Mouse (Mus musculus): ENCODE data around the gene Man1c1.

- TF ChIP-seq EP300 (optimal IDR thresholded peaks at IDR 0.05) (no peak), CTCF (IDR thresholded peaks at IDR 0.05; ENCODE audit: low read depth) (peak; percentile 15; the same call in 1 of the 2 replicates)
These were observed 155.7 kb downstream of the Man1c1 start for GRCm38 (mm10) chr4:134548169-134548938.
